Mouse (Mus musculus) liver, embryonic 11.5 days (tissue): Measurements from ENCODE around the gene Lbr. TPM values are rescaled to one million over a fixed set of nuclear protein-coding genes. Genes with fewer than 3 reads are reported as not detected.

Source experiments
- ATAC-seq: fragments of 200-750 bp; cut with Nextera tagmentation; replicated peaks from 2 replicates; pipeline ENCODE4 v1.8.0; 2017; ENCODE audit warnings: moderate number of reproducible peaks, mild to moderate bottlenecking, moderate TSS enrichment, moderate library complexity; ENCODE audit not compliant: low FRiP score
- DNase-seq: peaks from one replicate; pipeline ENCODE4 v3.0.0-alpha.2; 2017; ENCODE audit warnings: low spot score
- H3K27ac ChIP-seq: fragments of 300-500 bp; sonication (generic); 2 replicates; pipeline ENCODE4 v1.5.1; 2014; ENCODE audit warnings: mild to moderate bottlenecking, low read depth, low read length, control low read depth
- H3K27me3 ChIP-seq: fragments of 300-500 bp; sonication (generic); replicated peaks from 2 replicates; pipeline ENCODE4 v1.6.1; 2014; ENCODE audit warnings: low read length, mixed read lengths; ENCODE audit not compliant: control insufficient read depth, insufficient read depth
- H3K36me3 ChIP-seq: fragments of 300-500 bp; sonication (generic); 2 replicates; pipeline ENCODE4 v1.6.1; 2014; ENCODE audit warnings: mild to moderate bottlenecking, low read length, moderate library complexity, mixed read lengths; ENCODE audit not compliant: control insufficient read depth, insufficient read depth
- H3K4me1 ChIP-seq: fragments of 300-500 bp; sonication (generic); replicated peaks from 2 replicates; pipeline ENCODE4 v1.6.1; 2014; ENCODE audit warnings: low read length, mixed read lengths; ENCODE audit not compliant: control insufficient read depth, insufficient read depth
- H3K4me2 ChIP-seq: fragments of 300-500 bp; sonication (generic); 2 replicates; pipeline ENCODE4 v1.6.1; 2014; ENCODE audit warnings: mild to moderate bottlenecking, control low read depth, moderate library complexity
- H3K4me3 ChIP-seq: fragments of 300-500 bp; sonication (generic); 2 replicates; pipeline ENCODE4 v1.5.1; 2014; ENCODE audit warnings: low read depth, low read length, control low read depth
- H3K9ac ChIP-seq: fragments of 300-500 bp; sonication (generic); 2 replicates; pipeline ENCODE4 v1.6.1; 2014; ENCODE audit warnings: low read depth, low read length, control low read depth
- H3K9me3 ChIP-seq: fragments of 300-500 bp; sonication (generic); 2 replicates; pipeline ENCODE4 v1.6.1; 2016; ENCODE audit warnings: low read length, inconsistent platforms, mixed read lengths; ENCODE audit not compliant: control insufficient read depth
- WGBS: fragments of 180-500 bp; shearing (Covaris S2); extraction: QIAGEN DNeasy Blood & Tissue Kit; methylation state at CpG from one replicate; pipeline ENCODE4 v1.1.7; 2014; 5-methylcytosine and 5-hydroxymethylcytosine counted together
- polyA plus RNA-seq: library from polyadenylated mRNA; unstranded; fragments of >200 nt; fragmentation: Nextera tagmentation; extraction: Ambion mirVana; gene quantifications from 2 replicates; pipeline ENCODE4 v1.2.1, GENCODE M21; 2014

Gene Lbr
- polyA plus RNA-seq, 1 experiment from 2014 or later, result 229 TPM

- Histone ChIP-seq H3K36me3 (peaks cover 61% of the 10 kb centered on the region), H3K27me3 (no peaks in the 10 kb centered on the region), H3K9ac (no peak overlapping the region), H3K9me3 (no peaks in the 10 kb centered on the region), H3K4me2 (no peak overlapping the region), H3K4me3 (no peak overlapping the region), H3K27ac (no peak overlapping the region), H3K4me1 (no peaks in the 10 kb centered on the region; the same call in 1 of the 2 replicates)
- ATAC-seq (no peak), DNase-seq (no peak)
- 88% methylated on average over 6 of the region's 6 CpGs for WGBS
Observed at GRCm38 (mm10) chr1:181833143-181833542, 9.7 kb downstream of the Lbr start.

- Histone ChIP-seq H3K36me3 (peaks cover 63% of the 10 kb centered on the region), H3K27me3 (no peaks in the 10 kb centered on the region), H3K4me1 (no peaks in the 10 kb centered on the region), H3K27ac (no peak overlapping the region), H3K4me3 (no peak overlapping the region), H3K9me3 (no peaks in the 10 kb centered on the region), H3K4me2 (no peak overlapping the region), H3K9ac (no peak overlapping the region)
- 91% methylated on average over 5 of the region's 5 CpGs for WGBS
- DNase-seq (no peak), ATAC-seq (no peak)
Observed at GRCm38 (mm10) chr1:181832720-181833119, 10.1 kb downstream of the Lbr start.

GRCm38 (mm10) chr1:181828365-181828764 lies 14.5 kb downstream of the Lbr start:
- H3K4me3 ChIP-seq, result no peak overlapping the region
- H3K27me3 ChIP-seq, result no peaks in the 10 kb centered on the region
- 89% methylated on average over 5 of the region's 5 CpGs for WGBS
- no peaks in the 10 kb centered on the region for H3K4me1 ChIP-seq
- H3K9ac ChIP-seq, result no peak overlapping the region
- peaks cover 54% of the 10 kb centered on the region for H3K36me3 ChIP-seq
- no peak overlapping the region for H3K27ac ChIP-seq
- no peak for DNase-seq
- no peak for ATAC-seq
- no peaks in the 10 kb centered on the region for H3K9me3 ChIP-seq
- no peak overlapping the region for H3K4me2 ChIP-seq

- 98% methylated on average over 7 of the region's 7 CpGs for WGBS
- no peaks in the 10 kb centered on the region for H3K4me1 ChIP-seq
- no peak overlapping the region for H3K4me3 ChIP-seq
- DNase-seq (no peak), ATAC-seq (no peak)
- no peaks in the 10 kb centered on the region for H3K9me3 ChIP-seq
- no peak overlapping the region for H3K27ac ChIP-seq
- H3K9ac ChIP-seq, result no peak overlapping the region
- H3K36me3 ChIP-seq, result peaks cover 58% of the 10 kb centered on the region
- H3K27me3 ChIP-seq, result no peaks in the 10 kb centered on the region
- H3K4me2 ChIP-seq, result no peak overlapping the region
Observed at GRCm38 (mm10) chr1:181826716-181827115, 16.1 kb downstream of the Lbr start.

- Histone ChIP-seq H3K27ac (no peak overlapping the region), H3K4me3 (no peak overlapping the region), H3K36me3 (peaks cover 18% of the 10 kb centered on the region), H3K4me2 (no peak overlapping the region), H3K9me3 (no peaks in the 10 kb centered on the region), H3K4me1 (no peaks in the 10 kb centered on the region), H3K27me3 (no peaks in the 10 kb centered on the region), H3K9ac (no peak overlapping the region)
- DNase-seq (no peak), ATAC-seq (no peak)
- WGBS, result 88% methylated on average over 18 of the region's 18 CpGs
Observed at GRCm38 (mm10) chr1:181811481-181812223, 31.2 kb downstream of the Lbr start.

- no peaks in the 10 kb centered on the region for H3K4me1 ChIP-seq
- no peak overlapping the region for H3K27ac ChIP-seq
- no peak for DNase-seq
- no peak overlapping the region for H3K9ac ChIP-seq
- no peak overlapping the region for H3K4me2 ChIP-seq
- H3K27me3 ChIP-seq, result no peaks in the 10 kb centered on the region
- ATAC-seq, result no peak
- 85% methylated on average over 4 of the region's 4 CpGs for WGBS
- H3K4me3 ChIP-seq, result no peak overlapping the region
- H3K36me3 ChIP-seq, result no peaks in the 10 kb centered on the region
- no peaks in the 10 kb centered on the region for H3K9me3 ChIP-seq
Observed at GRCm38 (mm10) chr1:181800667-181801066, 42.2 kb downstream of the Lbr start.

- H3K9me3 ChIP-seq, result no peaks in the 10 kb centered on the region
- H3K4me3 ChIP-seq, result no peak overlapping the region
- no peak for DNase-seq
- no peak overlapping the region for H3K4me2 ChIP-seq
- H3K27me3 ChIP-seq, result no peaks in the 10 kb centered on the region
- no peak overlapping the region for H3K9ac ChIP-seq
- no peaks in the 10 kb centered on the region for H3K4me1 ChIP-seq
- ATAC-seq, result no peak
- H3K36me3 ChIP-seq, result no peaks in the 10 kb centered on the region
- H3K27ac ChIP-seq, result no peak overlapping the region
- 86% methylated on average over 3 of the region's 3 CpGs for WGBS
Observed at GRCm38 (mm10) chr1:181799911-181800310, 42.9 kb downstream of the Lbr start.

GRCm38 (mm10) chr1:181793541-181793940 lies 49.3 kb downstream of the Lbr start:
- Histone ChIP-seq H3K36me3 (no peaks in the 10 kb centered on the region), H3K4me1 (no peaks in the 10 kb centered on the region), H3K27ac (no peak overlapping the region), H3K27me3 (no peaks in the 10 kb centered on the region), H3K4me3 (no peak overlapping the region), H3K9ac (no peak overlapping the region), H3K9me3 (no peaks in the 10 kb centered on the region), H3K4me2 (no peak overlapping the region)
- DNase-seq, result no peak
- 63% methylated on average over 2 of the region's 2 CpGs for WGBS
- no peak for ATAC-seq

GRCm38 (mm10) chr1:181789952-181790351 lies 52.9 kb downstream of the Lbr start:
- Histone ChIP-seq H3K4me3 (no peak overlapping the region), H3K4me1 (no peaks in the 10 kb centered on the region), H3K9ac (no peak overlapping the region), H3K9me3 (no peaks in the 10 kb centered on the region; the same call in 1 of the 2 replicates), H3K27ac (no peak overlapping the region), H3K4me2 (no peak overlapping the region), H3K27me3 (no peaks in the 10 kb centered on the region), H3K36me3 (no peaks in the 10 kb centered on the region)
- WGBS, result 64% methylated on average over 6 of the region's 6 CpGs
- DNase-seq, result no peak
- ATAC-seq, result no peak
